Mouse (Mus musculus) spleen, adult 2 months (tissue): ENCODE measurements around the gene Erp29.

Experiments
- CTCF ChIP-seq: fragments of 200-500 bp; IDR thresholded peaks from 2 replicates; pipeline ENCODE4 v1.5.1; 2011; ENCODE audit warnings: mild to moderate bottlenecking, inconsistent platforms; ENCODE audit not compliant: insufficient read depth, insufficient read length, insufficient replicate concordance; ENCODE audit errors: extremely low read depth
- POLR2A ChIP-seq: fragments of 200-500 bp; IDR thresholded peaks from 2 replicates; pipeline ENCODE4 v1.6.1; 2011; ENCODE audit warnings: low read depth, low read length, inconsistent platforms

DNA sequence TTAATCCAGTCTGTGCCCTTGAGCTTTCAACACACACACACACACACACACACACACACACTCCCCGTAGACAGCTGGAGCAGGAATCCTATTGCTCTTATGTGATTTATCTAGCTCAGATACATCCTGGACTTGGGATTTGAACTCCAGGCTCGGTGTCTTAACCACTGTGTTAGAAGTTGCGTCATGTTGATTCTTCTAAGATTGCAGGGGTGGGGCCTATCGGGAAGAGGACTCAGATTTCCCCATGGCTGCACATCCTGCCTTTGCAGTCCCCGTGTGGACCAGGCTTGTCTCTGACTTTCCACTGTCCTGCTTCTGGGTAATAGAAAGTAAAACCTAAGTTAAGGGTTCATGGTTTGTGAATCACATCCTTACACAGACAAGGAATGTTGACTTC, 52.2 kb downstream of the Erp29 start:
- TF ChIP-seq POLR2A (no peak), CTCF (no peak)
